Mouse (Mus musculus) forebrain, embryonic 10.5 days (tissue): Measurements from ENCODE around the gene Iqsec1. TPM values are rescaled to one million over a fixed set of nuclear protein-coding genes. Genes with fewer than 3 reads are reported as not detected.
"Not testable (repeated sequence)": the region's sequence is repeated elsewhere in the genome, so short reads cannot be mapped to it uniquely, and the experiment has no call there.

ENCODE experiments used
- DNase-seq: peaks from one replicate; pipeline ENCODE4 v3.0.0-alpha.2; 2017; ENCODE audit warnings: low spot score; ENCODE audit errors: extremely low spot score
- H3K27ac ChIP-seq: fragments of 300-500 bp; sonication (generic); 2 replicates; pipeline ENCODE4 v1.5.1; 2016; ENCODE audit warnings: mild to moderate bottlenecking
- H3K27me3 ChIP-seq: fragments of 300-500 bp; sonication (generic); 2 replicates; pipeline ENCODE4 v1.6.1; 2016; ENCODE audit warnings: mild to moderate bottlenecking; ENCODE audit not compliant: poor library complexity, severe bottlenecking
- H3K36me3 ChIP-seq: fragments of 300-500 bp; sonication (generic); replicated peaks from 2 replicates; pipeline ENCODE4 v1.6.1; 2016; ENCODE audit warnings: mild to moderate bottlenecking, moderate library complexity
- H3K4me1 ChIP-seq: fragments of 300-500 bp; sonication (generic); 2 replicates; pipeline ENCODE4 v1.6.1; 2016
- H3K4me3 ChIP-seq: fragments of 300-500 bp; sonication (generic); 2 replicates; pipeline ENCODE4 v1.5.1; 2016; ENCODE audit warnings: mild to moderate bottlenecking, moderate library complexity
- H3K9me3 ChIP-seq: fragments of 300-500 bp; sonication (generic); 2 replicates; pipeline ENCODE4 v1.6.1; 2016; ENCODE audit warnings: mild to moderate bottlenecking, moderate library complexity
- WGBS: fragments of 180-500 bp; shearing (Covaris S2); methylation state at CpG from one replicate; pipeline ENCODE4 v1.1.7; 2016; 5-methylcytosine and 5-hydroxymethylcytosine counted together
- polyA plus RNA-seq: library from polyadenylated mRNA; unstranded; fragments of >200 nt; fragmentation: Nextera tagmentation; extraction: Ambion mirVana; gene quantifications from 2 replicates; pipeline ENCODE4 v1.2.1, GENCODE M21; 2016

Gene Iqsec1
- polyA plus RNA-seq, 1 experiment from 2014 or later = 8.7 TPM

- not testable (repeated sequence) for H3K9me3 ChIP-seq, H3K4me3 ChIP-seq, H3K27me3 ChIP-seq, DNase-seq, H3K36me3 ChIP-seq, H3K4me1 ChIP-seq, H3K27ac ChIP-seq
- whole genome bisulfite sequencing = 72% methylated on average over 3 of the region's 3 CpGs
Observed at GRCm38 (mm10) chr6:90632526-90632925, 356.0 kb downstream of the Iqsec1 start.

GRCm38 (mm10) chr6:90630427-90630826 is 358.1 kb downstream of the Iqsec1 start:
- Histone ChIP-seq H3K4me3 (no peak overlapping the region), H3K27me3 (no peaks in the 10 kb centered on the region), H3K9me3 (no peaks in the 10 kb centered on the region), H3K4me1 (peaks cover 6% of the 10 kb centered on the region; the same call in 1 of the 2 replicates), H3K36me3 (no peaks in the 10 kb centered on the region), H3K27ac (no peak overlapping the region)
- 93% methylated on average over 7 of the region's 7 CpGs for WGBS
- no peak for DNase-seq

GRCm38 (mm10) chr6:90629506-90629905 is 359.0 kb downstream of the Iqsec1 start:
- Histone ChIP-seq H3K27me3 (no peaks in the 10 kb centered on the region), H3K36me3 (no peaks in the 10 kb centered on the region), H3K9me3 (no peaks in the 10 kb centered on the region), H3K4me1 (peaks cover 7% of the 10 kb centered on the region), H3K4me3 (no peak overlapping the region), H3K27ac (no peak overlapping the region)
- DNase-seq = no peak
- 89% methylated on average over 6 of the region's 6 CpGs for WGBS

- WGBS = 83% methylated on average over 4 of the region's 4 CpGs
- DNase-seq = no peak
- H3K4me3 ChIP-seq = no peak overlapping the region
Observed at GRCm38 (mm10) chr6:90627556-90627955, 360.9 kb downstream of the Iqsec1 start.

GRCm38 (mm10) chr6:90625207-90625994 is 363.1 kb downstream of the Iqsec1 start:
- 83% methylated on average over 7 of the region's 7 CpGs for WGBS
- Histone ChIP-seq H3K4me3 (no peak overlapping the region), H3K9me3 (no peaks in the 10 kb centered on the region), H3K27me3 (no peaks in the 10 kb centered on the region), H3K36me3 (no peaks in the 10 kb centered on the region), H3K27ac (peak overlapping the region; percentile 62; the same call in 1 of the 2 replicates), H3K4me1 (peaks cover 34% of the 10 kb centered on the region)
- no peak for DNase-seq

More at GRCm38 (mm10) chr6:90627556-90627955, 360.9 kb downstream of the Iqsec1 start:
- H3K27me3 ChIP-seq = no peaks in the 10 kb centered on the region
- H3K9me3 ChIP-seq = no peaks in the 10 kb centered on the region
- H3K27ac ChIP-seq = no peak overlapping the region
- peaks cover 14% of the 10 kb centered on the region for H3K4me1 ChIP-seq
- no peaks in the 10 kb centered on the region for H3K36me3 ChIP-seq

GRCm38 (mm10) chr6:90624733-90625132 is 363.8 kb downstream of the Iqsec1 start:
- H3K4me1 ChIP-seq = peaks cover 34% of the 10 kb centered on the region
- WGBS = 79% methylated on average over 11 of the region's 11 CpGs
- H3K36me3 ChIP-seq = no peaks in the 10 kb centered on the region
- H3K9me3 ChIP-seq = no peaks in the 10 kb centered on the region
- no peak for DNase-seq
- H3K27me3 ChIP-seq = no peaks in the 10 kb centered on the region
- H3K27ac ChIP-seq = peak overlapping the region; percentile 26; the same call in 1 of the 2 replicates
- H3K4me3 ChIP-seq = no peak overlapping the region

- WGBS = 94% methylated on average over 6 of the region's 6 CpGs
- Histone ChIP-seq H3K36me3 (no peaks in the 10 kb centered on the region), H3K4me3 (no peak overlapping the region), H3K4me1 (peaks cover 38% of the 10 kb centered on the region), H3K27me3 (no peaks in the 10 kb centered on the region), H3K9me3 (no peaks in the 10 kb centered on the region), H3K27ac (peak overlapping the region; percentile 26; the same call in 1 of the 2 replicates)
- DNase-seq = no peak
Observed at GRCm38 (mm10) chr6:90624184-90624583, 364.3 kb downstream of the Iqsec1 start.

- peaks cover 45% of the 10 kb centered on the region for H3K4me1 ChIP-seq
- H3K9me3 ChIP-seq = no peaks in the 10 kb centered on the region
- H3K4me3 ChIP-seq = no peak overlapping the region
- peak overlapping the region; percentile 35; the same call in 1 of the 2 replicates for H3K27ac ChIP-seq
- H3K36me3 ChIP-seq = no peaks in the 10 kb centered on the region
- 88% methylated on average over 5 of the region's 5 CpGs for WGBS
- DNase-seq = no peak
- H3K27me3 ChIP-seq = no peaks in the 10 kb centered on the region; the same call in 1 of the 2 replicates
Observed at GRCm38 (mm10) chr6:90623456-90623836, 365.0 kb downstream of the Iqsec1 start.

GRCm38 (mm10) chr6:90622758-90623455 is 365.6 kb downstream of the Iqsec1 start:
- no peak overlapping the region for H3K4me3 ChIP-seq
- peaks cover 45% of the 10 kb centered on the region for H3K4me1 ChIP-seq
- no peaks in the 10 kb centered on the region; the same call in 1 of the 2 replicates for H3K27me3 ChIP-seq
- DNase-seq = no peak
- WGBS = 56% methylated on average over 11 of the region's 11 CpGs
- H3K27ac ChIP-seq = peak overlapping the region; percentile 70
- H3K36me3 ChIP-seq = no peaks in the 10 kb centered on the region
- H3K9me3 ChIP-seq = no peaks in the 10 kb centered on the region

- no peaks in the 10 kb centered on the region for H3K9me3 ChIP-seq
- no peaks in the 10 kb centered on the region; the same call in 1 of the 2 replicates for H3K27me3 ChIP-seq
- no peak for DNase-seq
- no peaks in the 10 kb centered on the region for H3K36me3 ChIP-seq
- peak overlapping the region; percentile 70 for H3K27ac ChIP-seq
- WGBS = 85% methylated on average over 6 of the region's 6 CpGs
- peaks cover 45% of the 10 kb centered on the region for H3K4me1 ChIP-seq
- H3K4me3 ChIP-seq = no peak overlapping the region
Observed at GRCm38 (mm10) chr6:90621584-90621890, 366.9 kb downstream of the Iqsec1 start.

- DNase-seq = no peak
- peaks cover 45% of the 10 kb centered on the region for H3K4me1 ChIP-seq
- H3K9me3 ChIP-seq = no peaks in the 10 kb centered on the region
- no peaks in the 10 kb centered on the region; the same call in 1 of the 2 replicates for H3K27me3 ChIP-seq
- peak overlapping the region; percentile 70 for H3K27ac ChIP-seq
- WGBS = 44% methylated on average over 9 of the region's 9 CpGs
- no peaks in the 10 kb centered on the region for H3K36me3 ChIP-seq
- H3K4me3 ChIP-seq = no peak overlapping the region
Observed at GRCm38 (mm10) chr6:90620791-90621583, 367.5 kb downstream of the Iqsec1 start.

- Histone ChIP-seq H3K9me3 (no peaks in the 10 kb centered on the region), H3K4me1 (peaks cover 41% of the 10 kb centered on the region), H3K27me3 (no peaks in the 10 kb centered on the region; the same call in 1 of the 2 replicates), H3K27ac (0 out of 2 replicates have a peak overlapping the region, but pooled peaks have one; percentile 67), H3K36me3 (no peaks in the 10 kb centered on the region), H3K4me3 (no peak overlapping the region)
- 82% methylated on average over 5 of the region's 5 CpGs for whole genome bisulfite sequencing
- no peak for DNase-seq
Observed at GRCm38 (mm10) chr6:90619936-90620335, 368.5 kb downstream of the Iqsec1 start.
